Mouse (Mus musculus) CD4-positive naive resting alpha-beta T cell, adult 76 days (primary cell): ENCODE results near the gene Btbd35f25. TPM values are rescaled to one million over a fixed set of nuclear protein-coding genes. Genes with fewer than 3 reads are reported as not detected.

ENCODE experiments used
- total RNA-seq: library from RNA; stranded (reverse); gene quantifications from one replicate; pipeline ENCODE4 v1.2.4, GENCODE M21; 2023

The Btbd35f25 gene
- not detected for total RNA-seq

GRCm38 (mm10) chrX:31717056-31717455 is at the start of gene Btbd35f25:
TSS of gene Btbd35f25 (minus strand) at chrX:31717156.

Other genes with a start within 250 kb of the Btbd35f25 start
- gene Gm21883, start 142.9 kb downstream of the Btbd35f25 start, total RNA-seq: not detected
- not detected for gene Spin2e, start 98.2 kb downstream of the Btbd35f25 start, total RNA-seq
- gene Gm21637, start 244.9 kb upstream of the Btbd35f25 start, total RNA-seq: not detected